Mouse (Mus musculus) megakaryocyte, embryonic 14.5 days (primary cell): ENCODE results near the gene Afap1. TPM values are rescaled to one million over a fixed set of nuclear protein-coding genes. Genes with fewer than 3 reads are reported as not detected.

ENCODE experiments used
- H3K27me3 ChIP-seq: replicated peaks from 2 replicates; pipeline ENCODE3; 2012; ENCODE audit warnings: inconsistent platforms
- H3K36me3 ChIP-seq: replicated peaks from 2 replicates; pipeline ENCODE3; 2012; ENCODE audit warnings: low read length, inconsistent platforms, mixed read lengths
- H3K4me1 ChIP-seq: 2 replicates; pipeline ENCODE4 v1.6.1; 2012; ENCODE audit warnings: inconsistent platforms
- H3K4me3 ChIP-seq: replicated peaks from 2 replicates; pipeline ENCODE3; 2012; ENCODE audit warnings: moderate library complexity, mild to moderate bottlenecking, inconsistent platforms
- H3K9me3 ChIP-seq: 2 replicates; pipeline ENCODE4 v1.6.1; 2012; ENCODE audit warnings: inconsistent platforms
- FLI1 ChIP-seq: IDR thresholded peaks from 2 replicates; pipeline ENCODE4 v1.6.1; 2012; ENCODE audit warnings: low read length, inconsistent platforms, mixed read lengths
- GATA1 ChIP-seq: IDR thresholded peaks from 3 replicates; pipeline ENCODE4 v1.6.1; 2012; ENCODE audit warnings: mixed read lengths, low read length, inconsistent platforms, borderline replicate concordance
- polyA plus RNA-seq: library from polyadenylated mRNA; stranded (reverse); fragments of >175 nt; gene quantifications from 2 replicates; pipeline ENCODE4 v1.2.3, GENCODE M21; 2012; ENCODE audit warnings: low replicate concordance; ENCODE audit not compliant: insufficient read depth

Afap1 gene
- polyA plus RNA-seq, 1 experiment: 0.21 TPM

- no peaks in the 10 kb centered on the region for H3K9me3 ChIP-seq
- no peak for TF ChIP-seq GATA1
- no peak for TF ChIP-seq FLI1
- no peaks in the 10 kb centered on the region for H3K36me3 ChIP-seq
- H3K27me3 ChIP-seq: peaks cover 36% of the 10 kb centered on the region
- H3K4me3 ChIP-seq: no peak overlapping the region
- no peaks in the 10 kb centered on the region; the same call in 1 of the 2 replicates for H3K4me1 ChIP-seq
These were observed 92.5 kb downstream of the Afap1 start for GRCm38 (mm10) chr5:35985611-35986010.

GRCm38 (mm10) chr5:35988085-35988484 lies 95.0 kb downstream of the Afap1 start:
- Histone ChIP-seq H3K27me3 (peaks cover 27% of the 10 kb centered on the region), H3K36me3 (no peaks in the 10 kb centered on the region), H3K9me3 (no peaks in the 10 kb centered on the region), H3K4me3 (no peak overlapping the region), H3K4me1 (no peaks in the 10 kb centered on the region; the same call in 1 of the 2 replicates)
- TF ChIP-seq GATA1: no peak
- TF ChIP-seq FLI1: no peak

- no peak for TF ChIP-seq GATA1
- TF ChIP-seq FLI1: no peak
- no peaks in the 10 kb centered on the region for H3K36me3 ChIP-seq
- no peak overlapping the region for H3K4me3 ChIP-seq
- peaks cover 2% of the 10 kb centered on the region for H3K4me1 ChIP-seq
- H3K27me3 ChIP-seq: peaks cover 30% of the 10 kb centered on the region
- no peaks in the 10 kb centered on the region for H3K9me3 ChIP-seq
These were observed 96.4 kb downstream of the Afap1 start for GRCm38 (mm10) chr5:35989506-35989905.

DNA sequence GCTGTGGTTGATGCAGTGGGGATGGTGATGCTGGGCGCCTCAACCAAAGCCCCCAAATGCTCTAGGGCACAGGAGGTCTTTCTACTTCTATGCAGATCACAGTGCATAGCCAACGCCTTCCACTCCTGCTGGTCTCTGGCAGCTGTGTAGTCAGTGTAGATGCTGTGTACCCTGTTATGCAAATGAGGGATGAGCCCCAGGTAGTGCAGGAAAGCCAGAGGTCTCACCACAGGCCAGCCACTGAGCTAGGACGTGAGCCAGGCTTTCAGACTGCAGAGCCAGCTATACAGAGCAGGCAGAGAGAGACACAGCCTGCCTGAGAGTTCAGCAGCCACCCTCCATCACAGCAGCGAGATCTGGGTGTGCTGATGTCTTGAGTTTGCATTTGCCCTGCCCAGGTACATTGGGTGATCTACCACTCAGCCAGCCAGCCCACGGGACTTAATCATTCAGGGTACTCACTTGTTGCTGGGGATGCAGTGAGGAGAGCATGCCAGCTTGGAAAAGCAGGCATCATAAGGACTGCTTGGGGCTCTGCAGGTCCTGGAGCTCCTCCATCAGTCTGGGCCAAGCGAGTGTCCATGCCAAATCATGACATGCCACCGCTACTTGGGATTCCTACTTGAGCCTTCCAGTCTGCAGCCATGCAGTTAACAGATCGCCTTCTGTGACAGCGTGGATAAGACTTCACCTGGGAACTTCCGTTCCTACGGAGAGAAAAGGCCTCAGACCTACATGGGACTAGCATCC lies 97.0 kb downstream of the Afap1 start:
- Histone ChIP-seq H3K4me3 (no peak overlapping the region), H3K36me3 (no peaks in the 10 kb centered on the region), H3K4me1 (peaks cover 3% of the 10 kb centered on the region), H3K27me3 (peaks cover 27% of the 10 kb centered on the region), H3K9me3 (no peaks in the 10 kb centered on the region)
- TF ChIP-seq FLI1 (no peak), GATA1 (no peak)

- Histone ChIP-seq H3K36me3 (no peaks in the 10 kb centered on the region), H3K27me3 (peaks cover 52% of the 10 kb centered on the region), H3K4me1 (peaks cover 6% of the 10 kb centered on the region; the same call in 1 of the 2 replicates), H3K4me3 (no peak overlapping the region), H3K9me3 (no peaks in the 10 kb centered on the region)
- no peak for TF ChIP-seq GATA1
- TF ChIP-seq FLI1: no peak
These were observed 110.7 kb downstream of the Afap1 start for GRCm38 (mm10) chr5:36003797-36004196.

- Histone ChIP-seq H3K9me3 (no peaks in the 10 kb centered on the region), H3K4me3 (no peak overlapping the region), H3K36me3 (no peaks in the 10 kb centered on the region), H3K27me3 (peaks cover 48% of the 10 kb centered on the region), H3K4me1 (peaks cover 6% of the 10 kb centered on the region; the same call in 1 of the 2 replicates)
- TF ChIP-seq GATA1 (no peak), FLI1 (no peak)
These were observed 113.0 kb downstream of the Afap1 start for GRCm38 (mm10) chr5:36006106-36006505.

DNA sequence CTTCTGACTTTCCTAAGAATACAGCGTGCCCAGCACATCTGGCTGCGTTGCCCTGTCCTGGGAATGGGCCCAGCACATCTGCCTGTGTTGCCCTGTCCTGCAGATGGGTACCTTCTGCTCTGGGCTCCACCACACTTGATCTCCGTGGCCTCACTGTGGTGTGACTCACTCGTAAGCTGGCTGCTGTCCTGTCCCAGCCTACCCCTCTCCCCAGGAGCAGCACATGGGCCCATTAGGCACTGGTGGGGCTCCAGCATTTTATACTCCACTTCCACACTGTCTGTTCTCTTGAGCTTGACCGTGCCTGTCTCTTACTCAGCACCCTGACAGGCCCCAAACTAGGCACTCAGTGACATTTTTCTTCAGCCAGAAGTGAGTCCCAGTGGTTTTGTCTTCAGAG lies 113.5 kb downstream of the Afap1 start:
- Histone ChIP-seq H3K27me3 (peaks cover 48% of the 10 kb centered on the region), H3K36me3 (no peaks in the 10 kb centered on the region), H3K4me1 (peaks cover 6% of the 10 kb centered on the region; the same call in 1 of the 2 replicates), H3K9me3 (no peaks in the 10 kb centered on the region), H3K4me3 (no peak overlapping the region)
- TF ChIP-seq GATA1: no peak
- TF ChIP-seq FLI1: no peak

DNA sequence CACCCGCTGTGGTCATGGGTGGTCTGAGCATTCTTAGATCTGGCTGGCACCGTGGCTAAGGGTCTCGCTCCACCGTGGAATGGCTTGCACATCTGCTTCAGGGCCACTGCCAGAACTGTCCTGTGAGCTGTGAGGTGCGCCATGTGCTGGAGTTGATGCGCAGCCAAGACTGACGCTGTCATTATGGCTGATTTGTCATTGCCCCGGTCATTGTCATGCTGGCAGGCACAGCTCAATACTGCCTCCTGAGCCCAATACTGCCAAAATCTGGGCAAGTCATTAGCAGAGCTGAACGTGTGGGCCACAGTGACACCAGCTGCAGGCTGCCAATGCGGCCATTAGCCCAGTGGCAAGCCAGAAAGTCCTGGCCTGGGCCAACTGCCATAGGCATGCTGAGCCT lies 114.5 kb downstream of the Afap1 start:
- Histone ChIP-seq H3K9me3 (no peaks in the 10 kb centered on the region), H3K4me3 (no peak overlapping the region), H3K36me3 (no peaks in the 10 kb centered on the region), H3K27me3 (peaks cover 48% of the 10 kb centered on the region), H3K4me1 (peaks cover 6% of the 10 kb centered on the region; the same call in 1 of the 2 replicates)
- TF ChIP-seq GATA1: no peak
- TF ChIP-seq FLI1: no peak

DNA sequence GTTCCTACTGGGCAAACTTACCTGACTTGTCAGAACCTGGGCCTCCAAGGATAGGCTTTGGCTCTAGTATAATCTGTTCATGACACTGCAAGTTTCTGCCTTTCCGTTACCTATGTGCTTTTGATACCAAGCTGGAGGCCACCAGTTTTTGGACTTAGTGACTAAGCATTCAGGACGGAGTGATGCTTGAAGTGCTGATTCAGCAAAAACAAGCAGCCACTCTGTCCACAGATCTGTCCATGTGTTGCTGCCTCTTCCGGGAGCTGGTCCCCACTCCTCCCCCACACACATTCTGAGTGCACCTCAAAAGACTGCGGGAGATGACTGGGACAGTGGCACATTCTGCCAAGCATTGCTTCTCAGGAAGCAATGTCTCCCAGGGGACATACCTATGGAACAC lies 116.3 kb downstream of the Afap1 start:
- Histone ChIP-seq H3K27me3 (peaks cover 49% of the 10 kb centered on the region), H3K9me3 (no peaks in the 10 kb centered on the region), H3K4me1 (peaks cover 6% of the 10 kb centered on the region; the same call in 1 of the 2 replicates), H3K4me3 (no peak overlapping the region), H3K36me3 (no peaks in the 10 kb centered on the region)
- no peak for TF ChIP-seq GATA1
- no peak for TF ChIP-seq FLI1

DNA sequence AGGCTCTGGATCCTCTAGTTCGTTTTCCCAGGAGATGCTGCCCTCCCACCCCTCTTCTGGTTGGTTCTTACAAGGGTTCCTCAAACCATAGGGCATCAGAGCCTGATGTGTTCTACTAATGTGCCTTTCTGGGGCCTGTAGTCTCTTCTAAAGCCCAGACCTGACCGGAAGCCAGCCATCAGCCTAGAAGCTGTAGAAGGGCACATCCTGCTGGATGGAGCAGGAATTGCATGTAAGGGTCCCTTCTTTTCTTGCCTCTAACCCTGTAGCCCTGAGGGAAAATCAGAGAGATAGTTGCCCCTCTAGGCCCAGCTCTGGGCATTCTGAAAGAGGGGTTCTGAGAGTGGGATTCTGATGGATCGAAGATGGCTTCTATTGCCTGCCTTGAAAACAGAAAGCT lies 125.2 kb downstream of the Afap1 start:
- no peaks in the 10 kb centered on the region for H3K36me3 ChIP-seq
- TF ChIP-seq GATA1 (no peak), FLI1 (no peak)
- peaks cover 30% of the 10 kb centered on the region for H3K27me3 ChIP-seq
- no peak overlapping the region for H3K4me3 ChIP-seq
- H3K9me3 ChIP-seq: peaks cover 8% of the 10 kb centered on the region
- H3K4me1 ChIP-seq: no peaks in the 10 kb centered on the region; the same call in 1 of the 2 replicates
